Comparison of ENCODE assay signal across 11 mouse cellular contexts in genomic region chr5:7911975-7912374, GRCm38 (mm10). TPM values are rescaled to one million over a fixed set of nuclear protein-coding genes. Genes with fewer than 3 reads are reported as not detected.
DNase-seq lines count a peak whose midpoint lies in the region; ATAC-seq and TF ChIP-seq lines count a peak whose summit lies in the region.
"Had no signal": no experiment of that assay in that cellular context is flagged by ENCODE, and none has a peak within 500 bp of the region (broad histone marks: within the 10 kb centered on the region; RNA-seq: fewer than 3 reads in every experiment).

No protein-coding gene starts in this region.

- no peak for ATAC-seq in intestine, postnatal 0 days
- ATAC-seq in intestine, embryonic 15.5 days = no peak
- no peak for ATAC-seq in embryonic facial prominence, embryonic 11.5 days (replicated peaks; ENCODE audit: insufficient number of reproducible peaks, low FRiP score, low TSS enrichment, low read depth)
- ATAC-seq: forebrain, embryonic 14.5 days had no signal

- no peaks in the 10 kb centered on the region for H3K36me3 ChIP-seq in intestine, postnatal 0 days (ENCODE audit: control insufficient read depth, insufficient read depth)
- no peaks in the 10 kb centered on the region for H3K36me3 ChIP-seq in intestine, embryonic 15.5 days
- H3K36me3 ChIP-seq in embryonic facial prominence, embryonic 11.5 days (replicated peaks; ENCODE audit: control insufficient read depth, insufficient read depth, low read depth, low read length) = no peaks in the 10 kb centered on the region
- H3K36me3 ChIP-seq: heart, embryonic 12.5 days; limb, embryonic 15.5 days had no signal

- no peak overlapping the region for H3K4me3 ChIP-seq in intestine, postnatal 0 days (ENCODE audit: low read depth, low read length)
- no peak overlapping the region for H3K4me3 ChIP-seq in intestine, embryonic 15.5 days (replicated peaks)
- H3K4me3 ChIP-seq in embryonic facial prominence, embryonic 11.5 days (ENCODE audit: low read depth, low read length) = no peak overlapping the region
- H3K4me3 ChIP-seq: heart, embryonic 12.5 days; limb, embryonic 15.5 days had no signal

- H3K9me3 ChIP-seq in intestine, postnatal 0 days (ENCODE audit: control insufficient read depth) = no peaks in the 10 kb centered on the region
- H3K9me3 ChIP-seq in intestine, embryonic 15.5 days = no peaks in the 10 kb centered on the region
- no peaks in the 10 kb centered on the region for H3K9me3 ChIP-seq in embryonic facial prominence, embryonic 11.5 days (replicated peaks; ENCODE audit: control insufficient read depth, low read length)
- H3K9me3 ChIP-seq: heart, embryonic 12.5 days; limb, embryonic 15.5 days had no signal

- peak; percentile 12 for DNase-seq in adrenal gland, postnatal 10 days
- DNase-seq in adrenal gland, adult 8-10 months = no peak
- peak; percentile 12 for DNase-seq in 416B (ENCODE audit: low read depth)
- DNase-seq in embryonic facial prominence, embryonic 11.5 days (ENCODE audit: low spot score) = peak; percentile 26
- DNase-seq in yolk sac, embryonic 10.5 days (ENCODE audit: low spot score) = no peak
- DNase-seq in lung, postnatal 10 days = no peak

- peak; percentile 48; the same call in 1 of the 2 replicates for TF ChIP-seq CTCF in intestine, postnatal 0 days (IDR thresholded peaks at IDR 0.05; ENCODE audit: low read depth)

- no peak overlapping the region for H3K27ac ChIP-seq in intestine, postnatal 0 days (ENCODE audit: low read depth, low read length)
- H3K27ac ChIP-seq in intestine, embryonic 15.5 days = no peak overlapping the region
- no peak overlapping the region for H3K27ac ChIP-seq in embryonic facial prominence, embryonic 11.5 days (replicated peaks; ENCODE audit: low read depth, low read length)
- H3K27ac ChIP-seq: limb, embryonic 15.5 days had no signal

- no peak overlapping the region for H3K4me2 ChIP-seq in intestine, postnatal 0 days (replicated peaks; ENCODE audit: low read depth)
- H3K4me2 ChIP-seq in intestine, embryonic 15.5 days (replicated peaks) = no peak overlapping the region
- no peak overlapping the region for H3K4me2 ChIP-seq in embryonic facial prominence, embryonic 11.5 days (ENCODE audit: low read depth, low read length)
- H3K4me2 ChIP-seq: heart, embryonic 12.5 days; limb, embryonic 15.5 days had no signal

- H3K27me3 ChIP-seq in intestine, postnatal 0 days (replicated peaks; ENCODE audit: control insufficient read depth, insufficient read depth, low read length) = no peaks in the 10 kb centered on the region
- H3K27me3 ChIP-seq in intestine, embryonic 15.5 days (replicated peaks) = no peaks in the 10 kb centered on the region
- H3K27me3 ChIP-seq in embryonic facial prominence, embryonic 11.5 days (ENCODE audit: control insufficient read depth, insufficient read depth, low read length) = no peaks in the 10 kb centered on the region
- H3K27me3 ChIP-seq: heart, embryonic 12.5 days; limb, embryonic 15.5 days had no signal

- H3K4me1 ChIP-seq in intestine, postnatal 0 days (replicated peaks; ENCODE audit: control insufficient read depth, insufficient read depth, low read length) = no peaks in the 10 kb centered on the region
- no peaks in the 10 kb centered on the region for H3K4me1 ChIP-seq in intestine, embryonic 15.5 days (replicated peaks)
- H3K4me1 ChIP-seq in embryonic facial prominence, embryonic 11.5 days (ENCODE audit: control insufficient read depth, insufficient read depth, low read length) = no peaks in the 10 kb centered on the region
- H3K4me1 ChIP-seq: heart, embryonic 12.5 days; limb, embryonic 15.5 days had no signal

- 77% methylated on average over 3 of the region's 3 CpGs for WGBS in intestine, postnatal 0 days
- 74% methylated on average over 3 of the region's 3 CpGs for WGBS in intestine, embryonic 15.5 days
- WGBS in embryonic facial prominence, embryonic 11.5 days = 64% methylated on average over 3 of the region's 3 CpGs

- no peak overlapping the region for H3K9ac ChIP-seq in intestine, postnatal 0 days (ENCODE audit: low read depth, low read length)
- H3K9ac ChIP-seq in intestine, embryonic 15.5 days = no peak overlapping the region
- no peak overlapping the region for H3K9ac ChIP-seq in embryonic facial prominence, embryonic 11.5 days (replicated peaks; ENCODE audit: low read length)
- H3K9ac ChIP-seq: heart, embryonic 12.5 days; limb, embryonic 15.5 days had no signal

RNA-seq across cellular contexts. Expression of gene Steap4, which starts 48.3 kb away (rescaled TPM):
- 10 to 100 TPM; 36.1 to 42.8 TPM for total RNA-seq in adrenal gland, postnatal 10 days (2021)
- 10 to 100 TPM; 11.6 to 59.3 (median 16.9) TPM for total RNA-seq in adrenal gland, adult 8-10 months (2022)
- 1.2 and 2.3 TPM in 2 replicates for polyA plus RNA-seq in intestine, postnatal 0 days (2015; fragmentation: Nextera tagmentation; extraction: Ambion mirVana)
- polyA plus RNA-seq in intestine, embryonic 15.5 days (2015; fragmentation: Nextera tagmentation; extraction: Ambion mirVana) = 1.5 and 1.8 TPM in 2 replicates
- 0.50 and 0.53 TPM in 2 replicates for polyA plus RNA-seq in embryonic facial prominence, embryonic 11.5 days (2014; fragmentation: Nextera tagmentation; extraction: Ambion mirVana)
- polyA plus RNA-seq: forebrain, embryonic 14.5 days had no signal

Comparison
In these comparisons a context has a peak if more than half of its experiments do, and no peak if none do; other contexts are left out.
1. DNase-seq: peak in adrenal gland, postnatal 10 days (single experiment), 416B (single experiment) and embryonic facial prominence, embryonic 11.5 days (single experiment); none in adrenal gland, adult 8-10 months (single experiment), yolk sac, embryonic 10.5 days (single experiment) and lung, postnatal 10 days (single experiment).